Mouse (Mus musculus): ENCODE results near the gene Mettl16. TPM values are rescaled to one million over a fixed set of nuclear protein-coding genes. Genes with fewer than 3 reads are reported as not detected.

The Mettl16 gene
- polyA plus RNA-seq, 1 experiment from 2014 or later, result 13.4 TPM

GRCm38 (mm10) chr11:74845784-74846183, 75.2 kb downstream of the Mettl16 start:
- Histone ChIP-seq H3K4me1 (replicated peaks; ENCODE audit: control insufficient read depth, insufficient read depth) (no peaks in the 10 kb centered on the region), H3K4me2 (replicated peaks; ENCODE audit: low read depth) (no peak overlapping the region), H3K9me3 (ENCODE audit: control insufficient read depth, low read length) (no peaks in the 10 kb centered on the region), H3K9ac (ENCODE audit: low read length) (no peak overlapping the region), H3K36me3 (ENCODE audit: control insufficient read depth, insufficient read depth, low read length) (0 out of 2 replicates have a peak, but pooled peaks cover 6% of the 10 kb centered on the region), H3K27me3 (ENCODE audit: control insufficient read depth, insufficient read depth, low read length) (no peaks in the 10 kb centered on the region), H3K4me3 (ENCODE audit: low read depth, low read length) (no peak overlapping the region), H3K27ac (replicated peaks) (no peak overlapping the region)
- no peak for TF ChIP-seq EP300 (optimal IDR thresholded peaks at IDR 0.05)
- peak; percentile 66 for TF ChIP-seq CTCF (IDR thresholded peaks at IDR 0.05; ENCODE audit: low read depth)
- 69% methylated on average over 3 of the region's 3 CpGs for WGBS
- ATAC-seq (ENCODE audit: low FRiP score, low TSS enrichment), result no peak
- DNase-seq (ENCODE audit: low spot score), result no peak

- Histone ChIP-seq H3K4me2 (replicated peaks; ENCODE audit: low read depth) (no peak overlapping the region), H3K27me3 (ENCODE audit: control insufficient read depth, insufficient read depth, low read length) (no peaks in the 10 kb centered on the region), H3K9me3 (ENCODE audit: control insufficient read depth, low read length) (no peaks in the 10 kb centered on the region), H3K27ac (replicated peaks) (peak overlapping the region; percentile 45; the same call in 1 of the 2 replicates), H3K36me3 (ENCODE audit: control insufficient read depth, insufficient read depth, low read length) (0 out of 2 replicates have a peak, but pooled peaks cover under 1% of the 10 kb centered on the region), H3K4me1 (replicated peaks; ENCODE audit: control insufficient read depth, insufficient read depth) (no peaks in the 10 kb centered on the region), H3K9ac (ENCODE audit: low read length) (no peak overlapping the region), H3K4me3 (ENCODE audit: low read depth, low read length) (no peak overlapping the region)
- TF ChIP-seq CTCF (IDR thresholded peaks at IDR 0.05; ENCODE audit: low read depth) (peak; percentile 86), EP300 (optimal IDR thresholded peaks at IDR 0.05) (no peak)
- DNase-seq (ENCODE audit: low spot score) (peak; percentile 90), ATAC-seq (ENCODE audit: low FRiP score, low TSS enrichment) (peak; percentile 87)
- WGBS, result 8% methylated on average over 13 of the region's 13 CpGs
These were observed 77.4 kb downstream of the Mettl16 start for GRCm38 (mm10) chr11:74847919-74848521.

- DNase-seq (ENCODE audit: low spot score) (no peak), ATAC-seq (ENCODE audit: low FRiP score, low TSS enrichment) (no peak)
- WGBS, result 74% methylated on average over 14 of the region's 14 CpGs
- Histone ChIP-seq H3K4me2 (replicated peaks; ENCODE audit: low read depth) (no peak overlapping the region), H3K4me3 (ENCODE audit: low read depth, low read length) (no peak overlapping the region), H3K36me3 (ENCODE audit: control insufficient read depth, insufficient read depth, low read length) (no peaks in the 10 kb centered on the region), H3K9ac (ENCODE audit: low read length) (no peak overlapping the region), H3K27ac (replicated peaks) (no peak overlapping the region), H3K4me1 (replicated peaks; ENCODE audit: control insufficient read depth, insufficient read depth) (no peaks in the 10 kb centered on the region), H3K27me3 (ENCODE audit: control insufficient read depth, insufficient read depth, low read length) (no peaks in the 10 kb centered on the region), H3K9me3 (ENCODE audit: control insufficient read depth, low read length) (no peaks in the 10 kb centered on the region)
- TF ChIP-seq CTCF (IDR thresholded peaks at IDR 0.05; ENCODE audit: low read depth), result no peak
- no peak for TF ChIP-seq EP300 (optimal IDR thresholded peaks at IDR 0.05)
These were observed 80.5 kb downstream of the Mettl16 start for GRCm38 (mm10) chr11:74850998-74851661.

- no peaks in the 10 kb centered on the region for H3K4me1 ChIP-seq (replicated peaks; ENCODE audit: control insufficient read depth, insufficient read depth)
- 88% methylated on average over 9 of the region's 9 CpGs for WGBS
- no peak for DNase-seq (ENCODE audit: low spot score)
These were observed 87.1 kb downstream of the Mettl16 start for GRCm38 (mm10) chr11:74857756-74858155.

GRCm38 (mm10) chr11:74862129-74862528, 91.5 kb downstream of the Mettl16 start:
- no peaks in the 10 kb centered on the region for H3K9me3 ChIP-seq (ENCODE audit: control insufficient read depth, low read length)
- ATAC-seq (ENCODE audit: low FRiP score, low TSS enrichment), result no peak
- TF ChIP-seq EP300 (optimal IDR thresholded peaks at IDR 0.05) (no peak), CTCF (IDR thresholded peaks at IDR 0.05; ENCODE audit: low read depth) (no peak)

More at GRCm38 (mm10) chr11:74857756-74858155, 87.1 kb downstream of the Mettl16 start:
- H3K27ac ChIP-seq (replicated peaks), result no peak overlapping the region
- no peak overlapping the region; the same call in 1 of the 2 replicates for H3K9ac ChIP-seq (ENCODE audit: low read length)
- TF ChIP-seq EP300 (optimal IDR thresholded peaks at IDR 0.05) (no peak), CTCF (IDR thresholded peaks at IDR 0.05; ENCODE audit: low read depth) (no peak)
- ATAC-seq (ENCODE audit: low FRiP score, low TSS enrichment), result peak; percentile 14; the same call in 1 of the 2 replicates
- H3K4me2 ChIP-seq (replicated peaks; ENCODE audit: low read depth), result no peak overlapping the region
- no peaks in the 10 kb centered on the region for H3K9me3 ChIP-seq (ENCODE audit: control insufficient read depth, low read length)
- H3K27me3 ChIP-seq (ENCODE audit: control insufficient read depth, insufficient read depth, low read length), result no peaks in the 10 kb centered on the region
- no peaks in the 10 kb centered on the region for H3K36me3 ChIP-seq (ENCODE audit: control insufficient read depth, insufficient read depth, low read length)
- H3K4me3 ChIP-seq (ENCODE audit: low read depth, low read length), result no peak overlapping the region

GRCm38 (mm10) chr11:74863471-74863870, 92.8 kb downstream of the Mettl16 start:
- Histone ChIP-seq H3K4me2 (replicated peaks; ENCODE audit: low read depth) (no peak overlapping the region), H3K36me3 (ENCODE audit: control insufficient read depth, insufficient read depth, low read length) (no peaks in the 10 kb centered on the region; the same call in 1 of the 2 replicates), H3K9ac (ENCODE audit: low read length) (no peak overlapping the region), H3K4me1 (replicated peaks; ENCODE audit: control insufficient read depth, insufficient read depth) (no peaks in the 10 kb centered on the region), H3K4me3 (ENCODE audit: low read depth, low read length) (no peak overlapping the region), H3K9me3 (ENCODE audit: control insufficient read depth, low read length) (no peaks in the 10 kb centered on the region), H3K27me3 (ENCODE audit: control insufficient read depth, insufficient read depth, low read length) (no peaks in the 10 kb centered on the region), H3K27ac (replicated peaks) (no peak overlapping the region)
- DNase-seq (ENCODE audit: low spot score), result no peak
- TF ChIP-seq EP300 (optimal IDR thresholded peaks at IDR 0.05) (no peak), CTCF (IDR thresholded peaks at IDR 0.05; ENCODE audit: low read depth) (peak; percentile 76)
- WGBS, result 43% methylated on average over 11 of the region's 11 CpGs
- no peak for ATAC-seq (ENCODE audit: low FRiP score, low TSS enrichment)

More at GRCm38 (mm10) chr11:74862129-74862528, 91.5 kb downstream of the Mettl16 start:
- no peaks in the 10 kb centered on the region for H3K4me1 ChIP-seq (replicated peaks; ENCODE audit: control insufficient read depth, insufficient read depth)
- H3K9ac ChIP-seq (ENCODE audit: low read length), result no peak overlapping the region
- H3K36me3 ChIP-seq (ENCODE audit: control insufficient read depth, insufficient read depth, low read length), result no peaks in the 10 kb centered on the region; the same call in 1 of the 2 replicates
- no peak overlapping the region for H3K4me2 ChIP-seq (replicated peaks; ENCODE audit: low read depth)
- no peaks in the 10 kb centered on the region for H3K27me3 ChIP-seq (ENCODE audit: control insufficient read depth, insufficient read depth, low read length)
- H3K4me3 ChIP-seq (ENCODE audit: low read depth, low read length), result no peak overlapping the region
- DNase-seq (ENCODE audit: low spot score), result no peak
- 72% methylated on average over 5 of the region's 5 CpGs for WGBS
- no peak overlapping the region for H3K27ac ChIP-seq (replicated peaks)

All from stomach, postnatal 0 days (tissue).